Mouse (Mus musculus): ENCODE results near the gene Efna5. TPM values are rescaled to one million over a fixed set of nuclear protein-coding genes. Genes with fewer than 3 reads are reported as not detected.

Efna5 gene
- polyA plus RNA-seq, 1 experiment, result 1.9 TPM

DNA sequence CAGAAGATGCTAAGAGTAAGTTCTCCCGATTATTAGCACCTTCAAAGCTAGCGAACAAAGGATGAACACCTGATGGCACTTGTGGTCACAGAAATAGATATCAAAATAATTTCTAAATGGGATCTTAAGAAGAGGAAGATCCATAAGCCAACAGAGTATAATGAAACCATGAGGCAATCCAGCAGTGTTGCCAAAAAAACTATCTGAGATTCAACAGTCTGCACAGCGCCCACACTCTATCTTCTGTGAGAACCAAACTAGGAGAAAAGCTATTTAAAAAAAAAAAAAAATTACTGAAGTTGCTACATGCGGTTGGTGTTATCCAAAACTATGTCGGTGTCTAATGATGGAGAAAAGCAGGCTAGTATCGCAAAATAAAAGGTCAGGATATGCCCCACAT is 31.4 kb downstream of the Efna5 start:
- TF ChIP-seq POLR2A (IDR thresholded peaks at IDR 0.05; ENCODE audit: control insufficient read depth, extremely low read depth, insufficient read depth, low read length, poor library complexity), result no peak
- no peak for TF ChIP-seq CTCF (IDR thresholded peaks at IDR 0.05; ENCODE audit: borderline replicate concordance, control insufficient read depth, extremely low read depth, insufficient read depth, low read length, poor library complexity)
- Histone ChIP-seq H3K27ac (ENCODE audit: control insufficient read depth, insufficient read depth, low read length) (no peak overlapping the region), H3K27me3 (ENCODE audit: control insufficient read depth, insufficient read depth, low read length) (no peaks in the 10 kb centered on the region), H3K4me1 (replicated peaks; ENCODE audit: control insufficient read depth, insufficient read depth, low read length) (no peaks in the 10 kb centered on the region), H3K4me3 (ENCODE audit: control insufficient read depth, insufficient read depth, low read length) (no peak overlapping the region), H3K36me3 (ENCODE audit: control insufficient read depth, insufficient read depth, low read length) (no peaks in the 10 kb centered on the region)
- no peak for DNase-seq
- 95% methylated on average over 6 of the region's 6 CpGs for WGBS

DNA sequence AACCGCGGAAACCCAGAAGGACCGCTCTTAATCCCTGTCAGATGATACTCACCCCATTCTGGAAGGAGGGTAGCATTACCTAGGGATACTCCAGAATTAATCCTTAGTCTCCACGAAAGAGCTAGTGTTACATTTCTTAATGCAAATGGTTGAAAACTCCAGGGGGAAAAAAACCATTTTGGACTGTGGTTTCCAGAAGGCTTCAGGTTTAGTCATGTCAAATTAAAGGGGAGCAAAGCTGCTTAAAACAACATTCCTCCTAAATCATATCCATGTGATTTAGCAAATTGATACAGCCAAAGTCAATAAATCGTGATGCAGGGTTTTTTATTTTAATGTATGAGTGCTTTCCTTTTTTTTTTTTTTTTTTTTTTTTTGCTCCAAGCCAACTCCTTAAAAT is 35.5 kb downstream of the Efna5 start:
- H3K36me3 ChIP-seq (ENCODE audit: control insufficient read depth, insufficient read depth, low read length), result no peaks in the 10 kb centered on the region
- no peaks in the 10 kb centered on the region for H3K27me3 ChIP-seq (ENCODE audit: control insufficient read depth, insufficient read depth, low read length)
- TF ChIP-seq CTCF (IDR thresholded peaks at IDR 0.05; ENCODE audit: borderline replicate concordance, control insufficient read depth, extremely low read depth, insufficient read depth, low read length, poor library complexity), result no peak
- no peak for TF ChIP-seq POLR2A (IDR thresholded peaks at IDR 0.05; ENCODE audit: control insufficient read depth, extremely low read depth, insufficient read depth, low read length, poor library complexity)
- H3K27ac ChIP-seq (ENCODE audit: control insufficient read depth, insufficient read depth, low read length), result no peak overlapping the region
- DNase-seq, result no peak
- H3K4me3 ChIP-seq (ENCODE audit: control insufficient read depth, insufficient read depth, low read length), result no peak overlapping the region
- H3K4me1 ChIP-seq (replicated peaks; ENCODE audit: control insufficient read depth, insufficient read depth, low read length), result no peaks in the 10 kb centered on the region
- 88% methylated on average over 5 of the region's 5 CpGs for WGBS

DNA sequence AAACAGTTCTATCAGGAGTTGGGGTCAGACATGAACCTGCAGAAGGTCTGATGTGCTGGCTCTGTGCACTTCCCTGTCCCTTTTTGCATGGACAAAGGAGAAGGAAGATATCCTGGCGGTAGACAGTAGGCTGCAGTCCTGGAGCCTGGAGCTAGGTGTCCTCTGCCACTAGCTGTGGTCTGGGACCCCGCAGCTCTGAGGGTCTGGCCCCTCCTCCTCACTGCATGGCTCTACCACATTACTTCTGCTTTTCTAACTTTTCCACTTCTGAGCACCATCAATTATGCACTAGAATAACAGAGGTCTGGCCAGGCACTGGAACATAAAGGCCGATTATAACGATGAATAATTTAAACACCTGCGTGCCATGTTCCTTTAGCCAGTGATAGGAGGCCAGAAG is 36.8 kb downstream of the Efna5 start:
- Histone ChIP-seq H3K36me3 (ENCODE audit: control insufficient read depth, insufficient read depth, low read length) (no peaks in the 10 kb centered on the region), H3K27ac (ENCODE audit: control insufficient read depth, insufficient read depth, low read length) (no peak overlapping the region), H3K4me1 (replicated peaks; ENCODE audit: control insufficient read depth, insufficient read depth, low read length) (no peaks in the 10 kb centered on the region), H3K27me3 (ENCODE audit: control insufficient read depth, insufficient read depth, low read length) (no peaks in the 10 kb centered on the region), H3K4me3 (ENCODE audit: control insufficient read depth, insufficient read depth, low read length) (no peak overlapping the region)
- no peak for DNase-seq
- 12% methylated on average over 5 of the region's 5 CpGs for WGBS
- no peak for TF ChIP-seq POLR2A (IDR thresholded peaks at IDR 0.05; ENCODE audit: control insufficient read depth, extremely low read depth, insufficient read depth, low read length, poor library complexity)

DNA sequence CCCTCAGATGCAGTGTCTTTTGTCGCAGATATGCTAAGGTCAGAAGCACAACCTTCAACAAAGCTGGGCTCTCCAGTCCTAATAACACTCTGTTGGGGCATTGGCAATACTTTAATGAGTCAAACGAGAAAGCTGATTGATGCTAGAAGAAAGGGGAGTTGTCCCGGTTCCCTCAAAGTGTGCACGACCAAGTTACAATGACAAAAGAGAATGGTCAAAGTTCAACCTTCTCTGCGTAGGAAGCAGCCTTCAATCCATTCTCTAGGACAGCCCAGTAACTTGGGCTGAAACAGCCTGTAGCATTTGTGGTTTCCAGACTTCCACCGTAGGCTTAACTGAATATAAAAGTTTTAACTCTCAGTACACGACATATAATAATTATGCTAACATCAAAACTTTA is 43.8 kb downstream of the Efna5 start:
- 54% methylated on average over 7 of the region's 7 CpGs for WGBS
- TF ChIP-seq POLR2A (IDR thresholded peaks at IDR 0.05; ENCODE audit: control insufficient read depth, extremely low read depth, insufficient read depth, low read length, poor library complexity) (no peak), CTCF (IDR thresholded peaks at IDR 0.05; ENCODE audit: borderline replicate concordance, control insufficient read depth, extremely low read depth, insufficient read depth, low read length, poor library complexity) (no peak)
- DNase-seq, result no peak
- Histone ChIP-seq H3K27me3 (ENCODE audit: control insufficient read depth, insufficient read depth, low read length) (no peaks in the 10 kb centered on the region), H3K4me3 (ENCODE audit: control insufficient read depth, insufficient read depth, low read length) (no peak overlapping the region), H3K4me1 (replicated peaks; ENCODE audit: control insufficient read depth, insufficient read depth, low read length) (no peaks in the 10 kb centered on the region), H3K36me3 (ENCODE audit: control insufficient read depth, insufficient read depth, low read length) (no peaks in the 10 kb centered on the region), H3K27ac (ENCODE audit: control insufficient read depth, insufficient read depth, low read length) (no peak overlapping the region)

DNA sequence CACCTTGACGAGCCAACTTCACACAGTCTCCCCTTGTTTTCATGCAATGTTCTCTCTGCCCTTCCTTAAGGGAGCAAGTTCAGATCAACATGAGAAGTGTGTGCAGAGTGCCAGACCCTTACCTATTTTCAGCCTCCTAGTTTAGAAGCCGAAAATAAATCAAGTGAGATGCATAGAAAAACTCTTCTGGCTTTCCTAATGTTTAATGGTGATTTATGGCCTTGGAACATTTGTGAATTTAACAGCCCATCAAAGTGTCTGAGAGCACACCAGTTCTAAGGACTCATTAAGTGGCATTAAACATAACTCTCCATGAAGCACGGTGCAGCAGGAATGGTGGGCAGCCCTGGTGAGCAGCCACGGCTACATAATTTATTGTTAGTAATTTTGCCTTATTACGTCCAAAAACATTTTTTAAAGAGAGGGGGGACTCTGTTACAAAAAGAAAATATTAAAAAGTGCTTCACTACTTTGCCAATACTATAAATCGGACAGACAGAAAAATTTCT is 44.5 kb downstream of the Efna5 start:
- Histone ChIP-seq H3K27me3 (ENCODE audit: control insufficient read depth, insufficient read depth, low read length) (no peaks in the 10 kb centered on the region), H3K4me1 (replicated peaks; ENCODE audit: control insufficient read depth, insufficient read depth, low read length) (no peaks in the 10 kb centered on the region), H3K27ac (ENCODE audit: control insufficient read depth, insufficient read depth, low read length) (no peak overlapping the region), H3K4me3 (ENCODE audit: control insufficient read depth, insufficient read depth, low read length) (no peak overlapping the region), H3K36me3 (ENCODE audit: control insufficient read depth, insufficient read depth, low read length) (no peaks in the 10 kb centered on the region)
- 96% methylated on average over 6 of the region's 6 CpGs for WGBS
- DNase-seq, result no peak
- no peak for TF ChIP-seq POLR2A (IDR thresholded peaks at IDR 0.05; ENCODE audit: control insufficient read depth, extremely low read depth, insufficient read depth, low read length, poor library complexity)
- TF ChIP-seq CTCF (IDR thresholded peaks at IDR 0.05; ENCODE audit: borderline replicate concordance, control insufficient read depth, extremely low read depth, insufficient read depth, low read length, poor library complexity), result no peak

DNA sequence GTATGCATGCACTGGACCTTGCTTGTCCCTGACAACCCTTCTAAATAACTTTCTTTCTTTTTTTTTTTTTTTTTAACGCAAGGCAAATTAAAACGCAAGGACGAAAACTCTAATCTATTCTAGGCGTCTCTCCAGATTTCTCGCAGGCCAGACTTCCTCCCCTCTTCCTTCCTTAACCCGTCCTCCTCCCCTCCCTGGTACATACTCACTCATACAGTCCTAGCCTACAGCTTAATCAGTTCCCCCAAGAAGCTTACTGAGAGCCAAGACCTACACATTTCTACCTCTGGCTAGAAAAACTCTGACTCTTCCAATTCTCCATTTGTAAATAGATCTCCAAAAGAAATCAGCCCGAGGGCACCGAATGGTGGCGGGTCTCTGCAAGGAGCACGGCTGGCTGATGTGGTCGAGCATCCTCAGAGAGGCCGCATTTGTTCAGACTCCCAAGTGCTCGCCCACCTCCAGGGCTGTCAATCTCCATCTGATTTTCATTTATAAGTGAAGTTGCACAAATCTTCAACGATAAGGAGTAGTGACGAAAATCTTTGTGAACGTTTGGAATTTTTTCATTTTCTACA is 48.5 kb downstream of the Efna5 start:
- no peak overlapping the region for H3K4me3 ChIP-seq (ENCODE audit: control insufficient read depth, insufficient read depth, low read length)
- no peak for DNase-seq
- H3K27me3 ChIP-seq (ENCODE audit: control insufficient read depth, insufficient read depth, low read length), result no peaks in the 10 kb centered on the region
- TF ChIP-seq POLR2A (IDR thresholded peaks at IDR 0.05; ENCODE audit: control insufficient read depth, extremely low read depth, insufficient read depth, low read length, poor library complexity), result no peak
- TF ChIP-seq CTCF (IDR thresholded peaks at IDR 0.05; ENCODE audit: borderline replicate concordance, control insufficient read depth, extremely low read depth, insufficient read depth, low read length, poor library complexity), result no peak
- no peaks in the 10 kb centered on the region for H3K36me3 ChIP-seq (ENCODE audit: control insufficient read depth, insufficient read depth, low read length)
- 47% methylated on average over 16 of the region's 16 CpGs for WGBS
- no peaks in the 10 kb centered on the region for H3K4me1 ChIP-seq (replicated peaks; ENCODE audit: control insufficient read depth, insufficient read depth, low read length)
- no peak overlapping the region for H3K27ac ChIP-seq (ENCODE audit: control insufficient read depth, insufficient read depth, low read length)

DNA sequence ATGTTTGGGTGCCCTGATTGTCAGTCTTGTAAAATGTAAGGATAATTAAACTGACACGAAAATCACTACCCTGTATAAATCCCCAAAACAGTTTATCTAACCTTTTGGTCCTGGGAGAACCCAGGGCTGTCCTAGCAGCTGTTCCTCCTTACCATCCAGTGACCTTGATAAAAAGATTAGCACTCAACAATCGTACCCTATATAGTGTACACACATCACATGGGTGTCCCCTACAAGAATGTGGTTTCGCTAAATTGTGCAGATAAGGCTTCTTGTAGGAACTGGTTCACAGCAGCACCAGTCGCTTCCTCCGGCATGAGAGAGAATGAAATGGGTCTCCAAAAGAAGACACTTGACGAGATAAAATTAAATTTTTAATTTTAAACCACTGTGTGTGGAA is 53.6 kb downstream of the Efna5 start:
- no peaks in the 10 kb centered on the region for H3K4me1 ChIP-seq (replicated peaks; ENCODE audit: control insufficient read depth, insufficient read depth, low read length)
- WGBS, result 82% methylated on average over 6 of the region's 6 CpGs
- H3K4me3 ChIP-seq (ENCODE audit: control insufficient read depth, insufficient read depth, low read length), result no peak overlapping the region
- H3K27ac ChIP-seq (ENCODE audit: control insufficient read depth, insufficient read depth, low read length), result no peak overlapping the region
- no peak for DNase-seq
- no peaks in the 10 kb centered on the region for H3K27me3 ChIP-seq (ENCODE audit: control insufficient read depth, insufficient read depth, low read length)
- no peak for TF ChIP-seq POLR2A (IDR thresholded peaks at IDR 0.05; ENCODE audit: control insufficient read depth, extremely low read depth, insufficient read depth, low read length, poor library complexity)
- H3K36me3 ChIP-seq (ENCODE audit: control insufficient read depth, insufficient read depth, low read length), result no peaks in the 10 kb centered on the region
